Mouse (Mus musculus): ENCODE data around the gene Cops9.

- no peak for TF ChIP-seq CTCF (IDR thresholded peaks at IDR 0.05; ENCODE audit: borderline replicate concordance, insufficient read depth, low read depth, low read length)
- no peak for TF ChIP-seq POLR2A (IDR thresholded peaks at IDR 0.05; ENCODE audit: borderline replicate concordance, insufficient read depth, low read length)
Observed at GRCm38 (mm10) chr1:92616046-92616445, 25.7 kb downstream of the Cops9 start.
